Mouse (Mus musculus): ENCODE measurements around the gene Lgr4. TPM values are rescaled to one million over a fixed set of nuclear protein-coding genes. Genes with fewer than 3 reads are reported as not detected.

The Lgr4 gene
- polyA plus RNA-seq (2014; fragmentation: Illumina TruSeq; extraction: RNeasy Lipid Tissue Mini Kit (QIAGEN cat#74804); ENCODE audit: low read depth, low replicate concordance): 287 TPM

GRCm38 (mm10) chr2:109917496-109918413, at the start of gene Lgr4:
TSS of gene Lgr4 (plus strand) at chr2:109917647.

GRCm38 (mm10) chr2:109890597-109890996, 26.9 kb upstream of the Lgr4 start, which contains the start of gene Lin7c:
TSS of gene Lin7c (plus strand) at chr2:109890853.

GRCm38 (mm10) chr2:110017616-110018505, 100.4 kb downstream of the Lgr4 start, which contains the start of gene Ccdc34:
TSS of gene Ccdc34 (plus strand) at chr2:110017817.

Other genes with a start within 250 kb of the Lgr4 start
- 0.63 TPM for gene Bdnf, start 242.9 kb upstream of the Lgr4 start, polyA plus RNA-seq (2014; fragmentation: Illumina TruSeq; extraction: RNeasy Lipid Tissue Mini Kit (QIAGEN cat#74804); ENCODE audit: low read depth, low replicate concordance)
- gene Lin7c, start 26.8 kb upstream of the Lgr4 start, polyA plus RNA-seq (2014; fragmentation: Illumina TruSeq; extraction: RNeasy Lipid Tissue Mini Kit (QIAGEN cat#74804); ENCODE audit: low read depth, low replicate concordance): 440 TPM
- gene Ccdc34, start 100.2 kb downstream of the Lgr4 start, polyA plus RNA-seq (2014; fragmentation: Illumina TruSeq; extraction: RNeasy Lipid Tissue Mini Kit (QIAGEN cat#74804); ENCODE audit: low read depth, low replicate concordance): 73.7 TPM